Mouse (Mus musculus) erythroblast, embryonic 14.5 days (primary cell): ENCODE results near the gene Orm3.

ENCODE experiments used
- GATA1 ChIP-seq: IDR thresholded peaks from 2 replicates; pipeline ENCODE4 v1.6.1; 2012; ENCODE audit warnings: low read length, inconsistent platforms, mixed read lengths
- TAL1 ChIP-seq: IDR thresholded peaks from 3 replicates; pipeline ENCODE4 v1.6.1; 2012; ENCODE audit warnings: low read length, inconsistent platforms, mixed read lengths

DNA sequence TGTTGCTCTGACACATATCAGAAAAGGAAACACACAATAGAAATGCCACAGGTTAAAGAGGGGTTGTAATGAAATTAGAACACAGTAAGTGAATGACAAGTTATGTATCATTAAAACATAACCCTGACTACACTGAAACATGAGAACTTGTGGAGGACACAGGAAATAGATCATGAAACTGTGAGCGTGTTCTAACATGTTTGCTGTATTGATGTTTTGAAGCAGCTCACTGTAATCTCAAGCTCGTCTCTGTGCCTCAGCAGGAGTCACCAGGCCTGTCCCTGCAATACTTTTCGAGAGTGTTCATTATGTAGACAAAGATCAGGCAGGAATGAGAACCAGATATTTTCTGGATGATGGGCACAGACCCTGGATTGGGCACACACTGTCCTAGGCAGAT, 12.4 kb upstream of the Orm3 start:
- no peak for TF ChIP-seq GATA1
- no peak for TF ChIP-seq TAL1
